ENCODE assay signal across 9 mouse cellular contexts in genomic region chr2:84956274-84956673, GRCm38 (mm10). TPM values are rescaled to one million over a fixed set of nuclear protein-coding genes. Genes with fewer than 3 reads are reported as not detected.
DNase-seq lines count a peak whose midpoint lies in the region; ATAC-seq lines count a peak whose summit lies in the region.
"Had no signal": no experiment of that assay in that cellular context is flagged by ENCODE, and none has a peak within 500 bp of the region (broad histone marks: within the 10 kb centered on the region; RNA-seq: fewer than 3 reads in every experiment).

No protein-coding gene starts in this region.

- DNase-seq in hindbrain, embryonic 11.5 days (ENCODE audit: low spot score), result peak; percentile 73
- peak; percentile 70 for DNase-seq in adrenal gland, adult 2 months
- DNase-seq in kidney, adult 18-20 months, result peak; percentile 50
- DNase-seq in limb, embryonic 10.5 days (ENCODE audit: low spot score), result peak; percentile 66
- DNase-seq in midbrain, embryonic 14.5 days, result peak; percentile 54

- H3K9ac ChIP-seq in hindbrain, embryonic 11.5 days (ENCODE audit: low read depth, low read length), result no peak overlapping the region
- no peak overlapping the region for H3K9ac ChIP-seq in hindbrain, embryonic 12.5 days
- no peak overlapping the region for H3K9ac ChIP-seq in midbrain, embryonic 14.5 days (replicated peaks; ENCODE audit: low read length)
- H3K9ac ChIP-seq in stomach, embryonic 14.5 days (replicated peaks; ENCODE audit: low read depth, low read length), result no peak overlapping the region

- H3K9me3 ChIP-seq in hindbrain, embryonic 11.5 days (ENCODE audit: control insufficient read depth, low read length), result no peaks in the 10 kb centered on the region
- H3K9me3 ChIP-seq in hindbrain, embryonic 12.5 days (replicated peaks), result no peaks in the 10 kb centered on the region
- no peaks in the 10 kb centered on the region for H3K9me3 ChIP-seq in limb, embryonic 10.5 days (replicated peaks)
- no peaks in the 10 kb centered on the region for H3K9me3 ChIP-seq in midbrain, embryonic 14.5 days (ENCODE audit: control insufficient read depth, low read length)
- no peaks in the 10 kb centered on the region for H3K9me3 ChIP-seq in stomach, embryonic 14.5 days (ENCODE audit: control insufficient read depth, low read depth, low read length)
- H3K9me3 ChIP-seq: megakaryocyte, embryonic 14.5 days had no signal

- no peak overlapping the region for H3K4me3 ChIP-seq in hindbrain, embryonic 11.5 days (ENCODE audit: low read depth, low read length)
- H3K4me3 ChIP-seq in hindbrain, embryonic 12.5 days, result no peak overlapping the region
- H3K4me3 ChIP-seq in limb, embryonic 10.5 days, result no peak overlapping the region
- H3K4me3 ChIP-seq in midbrain, embryonic 14.5 days (replicated peaks; ENCODE audit: low read depth, low read length), result no peak overlapping the region
- H3K4me3 ChIP-seq in stomach, embryonic 14.5 days (ENCODE audit: low read depth, low read length), result no peak overlapping the region
- H3K4me3 ChIP-seq: megakaryocyte, embryonic 14.5 days had no signal

- H3K27ac ChIP-seq in hindbrain, embryonic 11.5 days (ENCODE audit: low read depth, low read length), result no peak overlapping the region
- H3K27ac ChIP-seq in hindbrain, embryonic 12.5 days, result no peak overlapping the region
- H3K27ac ChIP-seq in limb, embryonic 10.5 days, result no peak overlapping the region
- no peak overlapping the region for H3K27ac ChIP-seq in midbrain, embryonic 14.5 days (replicated peaks; ENCODE audit: low read depth, low read length)
- H3K27ac ChIP-seq in stomach, embryonic 14.5 days (ENCODE audit: low read length), result no peak overlapping the region

- no peaks in the 10 kb centered on the region for H3K36me3 ChIP-seq in hindbrain, embryonic 11.5 days (ENCODE audit: control insufficient read depth, insufficient read depth, low read length)
- no peaks in the 10 kb centered on the region for H3K36me3 ChIP-seq in hindbrain, embryonic 12.5 days
- H3K36me3 ChIP-seq in limb, embryonic 10.5 days, result peaks cover 78% of the 10 kb centered on the region
- no peaks in the 10 kb centered on the region for H3K36me3 ChIP-seq in midbrain, embryonic 14.5 days (ENCODE audit: control insufficient read depth, insufficient read depth, low read length)
- H3K36me3 ChIP-seq in stomach, embryonic 14.5 days (ENCODE audit: control insufficient read depth, insufficient read depth, low read length), result peaks cover 7% of the 10 kb centered on the region; the same call in 1 of the 2 replicates

- WGBS in hindbrain, embryonic 11.5 days, result 59% methylated on average over 5 of the region's 5 CpGs
- whole genome bisulfite sequencing in hindbrain, embryonic 12.5 days, result 58% methylated on average over 5 of the region's 5 CpGs
- WGBS in limb, embryonic 10.5 days, result 63% methylated on average over 5 of the region's 5 CpGs
- WGBS in midbrain, embryonic 14.5 days, result 62% methylated on average over 5 of the region's 5 CpGs
- WGBS in stomach, embryonic 14.5 days, result 53% methylated on average over 5 of the region's 5 CpGs

- peak; percentile 66; the same call in 1 of the 2 replicates for ATAC-seq in hindbrain, embryonic 11.5 days (ENCODE audit: low FRiP score)
- ATAC-seq in hindbrain, embryonic 12.5 days (ENCODE audit: low FRiP score), result no peak
- ATAC-seq in erythroid progenitor cell, adult 5-6 weeks (replicated peaks; ENCODE audit: low FRiP score, poor library complexity, severe bottlenecking), result peak; percentile 63
- ATAC-seq in midbrain, embryonic 14.5 days (ENCODE audit: low FRiP score, low TSS enrichment), result 0 out of 2 replicates have a peak, but pooled peaks have one; percentile 26
- 0 out of 2 replicates have a peak, but pooled peaks have one; percentile 34 for ATAC-seq in stomach, embryonic 14.5 days (ENCODE audit: insufficient number of reproducible peaks, insufficient read depth, low FRiP score, low read depth)

- no peaks in the 10 kb centered on the region for H3K4me1 ChIP-seq in hindbrain, embryonic 11.5 days (replicated peaks; ENCODE audit: control insufficient read depth, insufficient read depth, low read length)
- H3K4me1 ChIP-seq in hindbrain, embryonic 12.5 days, result no peaks in the 10 kb centered on the region
- H3K4me1 ChIP-seq in limb, embryonic 10.5 days, result no peaks in the 10 kb centered on the region
- no peaks in the 10 kb centered on the region for H3K4me1 ChIP-seq in midbrain, embryonic 14.5 days (ENCODE audit: control insufficient read depth, insufficient read depth, low read length)
- no peaks in the 10 kb centered on the region for H3K4me1 ChIP-seq in stomach, embryonic 14.5 days (ENCODE audit: control insufficient read depth, insufficient read depth, low read length)
- H3K4me1 ChIP-seq: megakaryocyte, embryonic 14.5 days had no signal

- H3K27me3 ChIP-seq in hindbrain, embryonic 11.5 days (ENCODE audit: control insufficient read depth, insufficient read depth, low read length), result no peaks in the 10 kb centered on the region
- H3K27me3 ChIP-seq in hindbrain, embryonic 12.5 days, result no peaks in the 10 kb centered on the region
- no peaks in the 10 kb centered on the region for H3K27me3 ChIP-seq in limb, embryonic 10.5 days (ENCODE audit: low read depth, poor library complexity, severe bottlenecking)
- H3K27me3 ChIP-seq in midbrain, embryonic 14.5 days (ENCODE audit: control insufficient read depth, insufficient read depth, low read length), result no peaks in the 10 kb centered on the region
- no peaks in the 10 kb centered on the region for H3K27me3 ChIP-seq in stomach, embryonic 14.5 days (ENCODE audit: control insufficient read depth, insufficient read depth, low read length)
- H3K27me3 ChIP-seq: megakaryocyte, embryonic 14.5 days had no signal

- H3K4me2 ChIP-seq in hindbrain, embryonic 11.5 days (replicated peaks; ENCODE audit: low read depth, low read length), result no peak overlapping the region
- H3K4me2 ChIP-seq in hindbrain, embryonic 12.5 days (replicated peaks), result no peak overlapping the region
- no peak overlapping the region for H3K4me2 ChIP-seq in midbrain, embryonic 14.5 days (ENCODE audit: low read length)
- H3K4me2 ChIP-seq in stomach, embryonic 14.5 days (replicated peaks; ENCODE audit: low read depth, low read length), result no peak overlapping the region

RNA-seq across cellular contexts. Expression of gene Slc43a3, which starts 19.9 kb away (rescaled TPM):
- 25.5 and 27.0 TPM in 2 replicates for polyA plus RNA-seq in hindbrain, embryonic 11.5 days (2014; fragmentation: Nextera tagmentation; extraction: Ambion mirVana)
- polyA plus RNA-seq in hindbrain, embryonic 12.5 days (2016; fragmentation: Nextera tagmentation; extraction: Ambion mirVana), result 20.7 and 21.2 TPM in 2 replicates
- 10 to 100 TPM; 62.5 to 80.9 TPM for total RNA-seq in adrenal gland, adult 2 months (2021)
- polyA plus RNA-seq in adrenal gland, adult 2 months (2012; rRNA removed), result 57.5 and 59.7 TPM in 2 replicates
- 480 and 538 TPM in 2 replicates for total RNA-seq in erythroid progenitor cell, adult 5-6 weeks (2015; ENCODE audit: low replicate concordance)
- total RNA-seq in erythroid progenitor cell, adult 5-6 weeks (2017; ENCODE audit: low replicate concordance), result 432 and 465 TPM in 2 replicates
- polyA plus RNA-seq in limb, embryonic 10.5 days (2016; fragmentation: Nextera tagmentation; extraction: Ambion mirVana), result 30.4 and 32.8 TPM in 2 replicates
- 1.7 and 4.2 TPM in 2 replicates for polyA plus RNA-seq in midbrain, embryonic 14.5 days (2014; fragmentation: Nextera tagmentation; extraction: Ambion mirVana)
- polyA plus RNA-seq in stomach, embryonic 14.5 days (2014; fragmentation: Nextera tagmentation; extraction: Ambion mirVana), result 40.4 and 40.5 TPM in 2 replicates

RNA-seq across cellular contexts. Expression of gene Prg2, which starts 24.0 kb away (rescaled TPM):
- polyA plus RNA-seq in hindbrain, embryonic 11.5 days (2014; fragmentation: Nextera tagmentation; extraction: Ambion mirVana), result 1.3 TPM in 1 of 2 replicates, not detected in the other
- 0.26 TPM in 1 of 2 replicates, not detected in the other for polyA plus RNA-seq in hindbrain, embryonic 12.5 days (2016; fragmentation: Nextera tagmentation; extraction: Ambion mirVana)
- not detected for total RNA-seq in adrenal gland, adult 2 months (2021)
- polyA plus RNA-seq in adrenal gland, adult 2 months (2012; rRNA removed), result not detected in 2 replicates
- 91.5 and 93.5 TPM in 2 replicates for total RNA-seq in erythroid progenitor cell, adult 5-6 weeks (2015; ENCODE audit: low replicate concordance)
- 123 and 136 TPM in 2 replicates for total RNA-seq in erythroid progenitor cell, adult 5-6 weeks (2017; ENCODE audit: low replicate concordance)
- 0.18 TPM in 1 of 2 replicates, not detected in the other for polyA plus RNA-seq in limb, embryonic 10.5 days (2016; fragmentation: Nextera tagmentation; extraction: Ambion mirVana)
- polyA plus RNA-seq in midbrain, embryonic 14.5 days (2014; fragmentation: Nextera tagmentation; extraction: Ambion mirVana), result not detected in 2 replicates
- 0.42 TPM in 1 of 2 replicates, not detected in the other for polyA plus RNA-seq in stomach, embryonic 14.5 days (2014; fragmentation: Nextera tagmentation; extraction: Ambion mirVana)

RNA-seq across cellular contexts. Expression of gene Prg3, which starts 31.7 kb away (rescaled TPM):
- polyA plus RNA-seq in hindbrain, embryonic 11.5 days (2014; fragmentation: Nextera tagmentation; extraction: Ambion mirVana), result not detected in 2 replicates
- not detected in 2 replicates for polyA plus RNA-seq in hindbrain, embryonic 12.5 days (2016; fragmentation: Nextera tagmentation; extraction: Ambion mirVana)
- total RNA-seq in adrenal gland, adult 2 months (2021), result not detected
- polyA plus RNA-seq in adrenal gland, adult 2 months (2012; rRNA removed), result not detected in 2 replicates
- 3.4 and 10.1 TPM in 2 replicates for total RNA-seq in erythroid progenitor cell, adult 5-6 weeks (2015; ENCODE audit: low replicate concordance)
- 8.2 and 32.4 TPM in 2 replicates for total RNA-seq in erythroid progenitor cell, adult 5-6 weeks (2017; ENCODE audit: low replicate concordance)
- 0.15 TPM in 1 of 2 replicates, not detected in the other for polyA plus RNA-seq in limb, embryonic 10.5 days (2016; fragmentation: Nextera tagmentation; extraction: Ambion mirVana)
- polyA plus RNA-seq in midbrain, embryonic 14.5 days (2014; fragmentation: Nextera tagmentation; extraction: Ambion mirVana), result not detected in 2 replicates
- 0.60 TPM in 1 of 2 replicates, not detected in the other for polyA plus RNA-seq in stomach, embryonic 14.5 days (2014; fragmentation: Nextera tagmentation; extraction: Ambion mirVana)
